Mouse (Mus musculus): ENCODE results near the gene 4430402I18Rik. TPM values are rescaled to one million over a fixed set of nuclear protein-coding genes. Genes with fewer than 3 reads are reported as not detected.

The 4430402I18Rik gene
- polyA plus RNA-seq, 1 experiment = 0.02 TPM

- H3K79me2 ChIP-seq (ENCODE audit: control insufficient read depth, insufficient read depth) = no peaks in the 10 kb centered on the region
- H3K36me3 ChIP-seq (ENCODE audit: control insufficient read depth, insufficient read depth) = no peaks in the 10 kb centered on the region
- TF ChIP-seq MYOG (IDR thresholded peaks at IDR 0.05; ENCODE audit: control insufficient read depth, extremely low read depth, insufficient read length) (no peak), CEBPB (IDR thresholded peaks at IDR 0.05; ENCODE audit: low read depth) (no peak), MAX (IDR thresholded peaks at IDR 0.05) (no peak), MYOD1 (IDR thresholded peaks at IDR 0.05; ENCODE audit: control insufficient read depth, insufficient read length, low read depth) (no peak), USF1 (IDR thresholded peaks at IDR 0.05; ENCODE audit: low read depth) (no peak), CTCF (IDR thresholded peaks at IDR 0.05; ENCODE audit: control insufficient read depth, insufficient read depth, insufficient read length) (no peak), FOSL1 (IDR thresholded peaks at IDR 0.05; ENCODE audit: insufficient read depth, low read length, poor library complexity, severe bottlenecking) (no peak)
Measured at GRCm38 (mm10) chr19:28929034-28929433, 38.6 kb downstream of the 4430402I18Rik start.

GRCm38 (mm10) chr19:28927396-28927795 is 40.2 kb downstream of the 4430402I18Rik start:
- Histone ChIP-seq H3K79me3 (ENCODE audit: low read depth) (no peaks in the 10 kb centered on the region), H3K4me3 (ENCODE audit: insufficient read depth, poor library complexity, severe bottlenecking) (no peak overlapping the region), H3K36me3 (ENCODE audit: control insufficient read depth, insufficient read depth) (no peaks in the 10 kb centered on the region), H3K27me3 (ENCODE audit: control insufficient read depth, insufficient read depth, insufficient read length) (no peaks in the 10 kb centered on the region), H3K79me2 (ENCODE audit: control insufficient read depth, insufficient read depth) (no peaks in the 10 kb centered on the region), H3ac (ENCODE audit: control insufficient read depth, insufficient read length, low read depth) (no peak overlapping the region)
- TF ChIP-seq USF1 (IDR thresholded peaks at IDR 0.05; ENCODE audit: low read depth) = no peak
- no peak for TF ChIP-seq CTCF (IDR thresholded peaks at IDR 0.05; ENCODE audit: control insufficient read depth, insufficient read depth, insufficient read length)
- no peak for TF ChIP-seq MYOD1 (IDR thresholded peaks at IDR 0.05; ENCODE audit: control insufficient read depth, insufficient read length, low read depth)
- TF ChIP-seq CEBPB (IDR thresholded peaks at IDR 0.05; ENCODE audit: low read depth) = no peak
- TF ChIP-seq MAX (IDR thresholded peaks at IDR 0.05) = no peak
- TF ChIP-seq MYOG (IDR thresholded peaks at IDR 0.05; ENCODE audit: control insufficient read depth, extremely low read depth, insufficient read length) = no peak
- no peak for TF ChIP-seq FOSL1 (IDR thresholded peaks at IDR 0.05; ENCODE audit: insufficient read depth, low read length, poor library complexity, severe bottlenecking)

More at GRCm38 (mm10) chr19:28929034-28929433, 38.6 kb downstream of the 4430402I18Rik start:
- no peak overlapping the region for H3K4me3 ChIP-seq (ENCODE audit: insufficient read depth, poor library complexity, severe bottlenecking)
- H3ac ChIP-seq (ENCODE audit: control insufficient read depth, insufficient read length, low read depth) = no peak overlapping the region
- no peaks in the 10 kb centered on the region for H3K27me3 ChIP-seq (ENCODE audit: control insufficient read depth, insufficient read depth, insufficient read length)
- no peaks in the 10 kb centered on the region for H3K79me3 ChIP-seq (ENCODE audit: low read depth)

GRCm38 (mm10) chr19:28926366-28926765 is 41.2 kb downstream of the 4430402I18Rik start:
- Histone ChIP-seq H3K36me3 (ENCODE audit: control insufficient read depth, insufficient read depth) (no peaks in the 10 kb centered on the region), H3K27me3 (ENCODE audit: control insufficient read depth, insufficient read depth, insufficient read length) (no peaks in the 10 kb centered on the region), H3K79me2 (ENCODE audit: control insufficient read depth, insufficient read depth) (no peaks in the 10 kb centered on the region), H3K79me3 (ENCODE audit: low read depth) (no peaks in the 10 kb centered on the region), H3K4me3 (ENCODE audit: insufficient read depth, poor library complexity, severe bottlenecking) (no peak overlapping the region), H3ac (ENCODE audit: control insufficient read depth, insufficient read length, low read depth) (no peak overlapping the region)
- no peak for TF ChIP-seq CTCF (IDR thresholded peaks at IDR 0.05; ENCODE audit: control insufficient read depth, insufficient read depth, insufficient read length)
- TF ChIP-seq FOSL1 (IDR thresholded peaks at IDR 0.05; ENCODE audit: insufficient read depth, low read length, poor library complexity, severe bottlenecking) = no peak
- TF ChIP-seq CEBPB (IDR thresholded peaks at IDR 0.05; ENCODE audit: low read depth) = no peak
- TF ChIP-seq MAX (IDR thresholded peaks at IDR 0.05) = no peak
- no peak for TF ChIP-seq USF1 (IDR thresholded peaks at IDR 0.05; ENCODE audit: low read depth)
- TF ChIP-seq MYOG (IDR thresholded peaks at IDR 0.05; ENCODE audit: control insufficient read depth, extremely low read depth, insufficient read length) = no peak
- TF ChIP-seq MYOD1 (IDR thresholded peaks at IDR 0.05; ENCODE audit: control insufficient read depth, insufficient read length, low read depth) = no peak

- no peak overlapping the region for H3ac ChIP-seq (ENCODE audit: control insufficient read depth, insufficient read length, low read depth)
- H3K79me3 ChIP-seq (ENCODE audit: low read depth) = no peaks in the 10 kb centered on the region
- H3K79me2 ChIP-seq (ENCODE audit: control insufficient read depth, insufficient read depth) = no peaks in the 10 kb centered on the region
Measured at GRCm38 (mm10) chr19:28917839-28918238, 49.8 kb downstream of the 4430402I18Rik start.

GRCm38 (mm10) chr19:28916492-28916891 is 51.1 kb downstream of the 4430402I18Rik start:
- no peak for TF ChIP-seq CTCF (IDR thresholded peaks at IDR 0.05; ENCODE audit: control insufficient read depth, insufficient read depth, insufficient read length)
- TF ChIP-seq MYOG (IDR thresholded peaks at IDR 0.05; ENCODE audit: control insufficient read depth, extremely low read depth, insufficient read length) = no peak
- TF ChIP-seq MYOD1 (IDR thresholded peaks at IDR 0.05; ENCODE audit: control insufficient read depth, insufficient read length, low read depth) = no peak
- no peak for TF ChIP-seq CEBPB (IDR thresholded peaks at IDR 0.05; ENCODE audit: low read depth)
- TF ChIP-seq MAX (IDR thresholded peaks at IDR 0.05) = no peak
- TF ChIP-seq FOSL1 (IDR thresholded peaks at IDR 0.05; ENCODE audit: insufficient read depth, low read length, poor library complexity, severe bottlenecking) = no peak
- no peak for TF ChIP-seq USF1 (IDR thresholded peaks at IDR 0.05; ENCODE audit: low read depth)
- peaks cover 10% of the 10 kb centered on the region for H3K27me3 ChIP-seq (ENCODE audit: control insufficient read depth, insufficient read depth, insufficient read length)
- no peak overlapping the region for H3ac ChIP-seq (ENCODE audit: control insufficient read depth, insufficient read length, low read depth)
- H3K36me3 ChIP-seq (ENCODE audit: control insufficient read depth, insufficient read depth) = no peaks in the 10 kb centered on the region
- no peak overlapping the region for H3K4me3 ChIP-seq (ENCODE audit: insufficient read depth, poor library complexity, severe bottlenecking)
- no peaks in the 10 kb centered on the region for H3K79me3 ChIP-seq (ENCODE audit: low read depth)
- no peaks in the 10 kb centered on the region for H3K79me2 ChIP-seq (ENCODE audit: control insufficient read depth, insufficient read depth)

More at GRCm38 (mm10) chr19:28917839-28918238, 49.8 kb downstream of the 4430402I18Rik start:
- Histone ChIP-seq H3K4me3 (ENCODE audit: insufficient read depth, poor library complexity, severe bottlenecking) (no peak overlapping the region), H3K27me3 (ENCODE audit: control insufficient read depth, insufficient read depth, insufficient read length) (peaks cover 6% of the 10 kb centered on the region), H3K36me3 (ENCODE audit: control insufficient read depth, insufficient read depth) (no peaks in the 10 kb centered on the region)
- TF ChIP-seq FOSL1 (IDR thresholded peaks at IDR 0.05; ENCODE audit: insufficient read depth, low read length, poor library complexity, severe bottlenecking) (no peak), CEBPB (IDR thresholded peaks at IDR 0.05; ENCODE audit: low read depth) (no peak), MYOD1 (IDR thresholded peaks at IDR 0.05; ENCODE audit: control insufficient read depth, insufficient read length, low read depth) (no peak), MYOG (IDR thresholded peaks at IDR 0.05; ENCODE audit: control insufficient read depth, extremely low read depth, insufficient read length) (no peak), CTCF (IDR thresholded peaks at IDR 0.05; ENCODE audit: control insufficient read depth, insufficient read depth, insufficient read length) (no peak), USF1 (IDR thresholded peaks at IDR 0.05; ENCODE audit: low read depth) (no peak), MAX (IDR thresholded peaks at IDR 0.05) (no peak)

Data from C2C12 (cell line).